8 mouse cellular contexts compared by ENCODE assay signal in genomic region chr4:118290416-118291030, GRCm38 (mm10). TPM values are rescaled to one million over a fixed set of nuclear protein-coding genes. Genes with fewer than 3 reads are reported as not detected.
DNase-seq lines count a peak whose midpoint lies in the region; ATAC-seq lines count a peak whose summit lies in the region.

No protein-coding gene starts in this region.

- under 1% methylated on average over 59 of the region's 84 CpGs for WGBS in stomach, embryonic 14.5 days

- H3K27ac ChIP-seq in stomach, embryonic 14.5 days (ENCODE audit: low read length): peak overlapping the region; percentile 92

- H3K4me3 ChIP-seq in stomach, embryonic 14.5 days (ENCODE audit: low read depth, low read length): peak overlapping the region; percentile 82

- H3K9ac ChIP-seq in stomach, embryonic 14.5 days (replicated peaks; ENCODE audit: low read depth, low read length): peak overlapping the region; percentile 95

- H3K4me1 ChIP-seq in stomach, embryonic 14.5 days (ENCODE audit: control insufficient read depth, insufficient read depth, low read length): peaks cover 32% of the 10 kb centered on the region

- no peaks in the 10 kb centered on the region for H3K9me3 ChIP-seq in stomach, embryonic 14.5 days (ENCODE audit: control insufficient read depth, low read depth, low read length)

- H3K27me3 ChIP-seq in stomach, embryonic 14.5 days (ENCODE audit: control insufficient read depth, insufficient read depth, low read length): no peaks in the 10 kb centered on the region

- H3K36me3 ChIP-seq in stomach, embryonic 14.5 days (ENCODE audit: control insufficient read depth, insufficient read depth, low read length): no peaks in the 10 kb centered on the region

- peak overlapping the region; percentile 71 for H3K4me2 ChIP-seq in stomach, embryonic 14.5 days (replicated peaks; ENCODE audit: low read depth, low read length)

- 0 out of 2 replicates have a peak, but pooled peaks have one; percentile 8 for ATAC-seq in stomach, embryonic 14.5 days (ENCODE audit: insufficient number of reproducible peaks, insufficient read depth, low FRiP score, low read depth)

- intact Hi-C loops in left cerebral cortex, postnatal 36 days (cut with DNase I): loop anchor here (10.0 kb wide), 1 partner anchor 376 kb away; the partner anchor contains the start of gene Ipo13

- DNase-seq in left cerebral cortex, postnatal 36 days (ENCODE audit: low spot score in 2 of 2): peak; percentile 36 to 47
- no peak for DNase-seq in left cerebral cortex, adult 11 months (ENCODE audit: low spot score)
- peak; percentile 58 to 76 for DNase-seq in adrenal gland, postnatal 36 days
- peak; percentile 41 for DNase-seq in forelimb bud, embryonic 11.5 days (ENCODE audit: low read depth, low spot score)
- DNase-seq in kidney, adult 18-20 months: peak; percentile 67
- DNase-seq in lung, postnatal 10 days: peak; percentile 58
- no peak for DNase-seq in urinary bladder, postnatal 25 days (ENCODE audit: low spot score)

RNA-seq across cellular contexts. Expression of gene Ptprf, which starts 0.7 kb away (rescaled TPM):
- 100 to 1,000 TPM; 118 to 126 TPM for total RNA-seq in left cerebral cortex, postnatal 36 days (2021)
- total RNA-seq in adrenal gland, postnatal 36 days (2021): 10 to 100 TPM; 47.2 to 91.8 TPM
- 79.8 and 84.0 TPM in 2 replicates for polyA plus RNA-seq in stomach, embryonic 14.5 days (2014; fragmentation: Nextera tagmentation; extraction: Ambion mirVana)

Comparison
In these comparisons a context has a peak if more than half of its experiments do, and no peak if none do; other contexts are left out.
1. DNase-seq: peak in left cerebral cortex, postnatal 36 days (2 of 2), adrenal gland, postnatal 36 days (2 of 2), forelimb bud, embryonic 11.5 days (single experiment), kidney, adult 18-20 months (single experiment) and lung, postnatal 10 days (single experiment); none in left cerebral cortex, adult 11 months (single experiment) and urinary bladder, postnatal 25 days (single experiment).